Mouse (Mus musculus) C2C12 (cell line): ENCODE data around the gene Fam193b.

Source experiments
- CEBPB ChIP-seq: IDR thresholded peaks from one replicate; pipeline ENCODE4 v1.6.1; 2011; ENCODE audit warnings: low read depth, mild to moderate bottlenecking, control low read depth, moderate library complexity
- CTCF ChIP-seq: IDR thresholded peaks from one replicate; pipeline ENCODE4 v1.5.1; 2011; ENCODE audit not compliant: control insufficient read depth, insufficient read depth, insufficient read length
- FOSL1 ChIP-seq: IDR thresholded peaks from one replicate; pipeline ENCODE4 v1.8.0; 2011; ENCODE audit warnings: mild to moderate bottlenecking, low read length; ENCODE audit not compliant: poor library complexity, insufficient read depth, severe bottlenecking
- MAX ChIP-seq: IDR thresholded peaks from one replicate; pipeline ENCODE4 v1.6.1; 2011; ENCODE audit warnings: mild to moderate bottlenecking, control low read depth
- MYOD1 ChIP-seq: IDR thresholded peaks from one replicate; pipeline ENCODE4 v1.6.1; 2011; ENCODE audit warnings: low read depth; ENCODE audit not compliant: control insufficient read depth, insufficient read length
- MYOG ChIP-seq: IDR thresholded peaks from one replicate; pipeline ENCODE4 v1.6.1; 2011; ENCODE audit not compliant: control insufficient read depth, insufficient read length; ENCODE audit errors: extremely low read depth
- USF1 ChIP-seq: IDR thresholded peaks from one replicate; pipeline ENCODE4 v1.6.1; 2011; ENCODE audit warnings: low read depth, mild to moderate bottlenecking, control low read depth, moderate library complexity

DNA sequence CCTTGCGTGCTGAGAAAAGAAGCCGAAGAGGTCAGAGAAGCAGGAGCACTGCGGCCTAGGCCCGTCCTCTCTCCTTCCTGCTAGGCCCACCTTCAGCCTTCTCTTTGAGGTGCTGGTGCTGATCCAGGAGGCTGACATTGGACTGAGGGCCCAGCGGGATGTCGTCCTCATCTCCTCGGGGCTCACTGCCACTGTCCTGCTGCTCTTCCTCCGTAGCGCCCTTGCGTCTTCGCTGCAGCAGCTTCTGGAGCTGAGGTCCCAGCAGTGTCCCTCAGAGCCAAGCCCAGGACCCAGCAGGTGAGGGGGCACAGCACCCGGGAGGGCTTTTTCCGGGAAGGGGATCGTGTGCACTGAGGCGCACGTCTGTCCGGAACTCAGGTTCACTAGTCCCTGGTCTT is 35.1 kb downstream of the Fam193b start:
- TF ChIP-seq CTCF: no peak
- no peak for TF ChIP-seq MAX
- no peak for TF ChIP-seq MYOG
- no peak for TF ChIP-seq USF1
- no peak for TF ChIP-seq CEBPB
- no peak for TF ChIP-seq FOSL1
- TF ChIP-seq MYOD1: no peak
